Mouse (Mus musculus) ES-E14 (cell line): ENCODE measurements around the gene Prlr.

Source experiments
- CHD2 ChIP-seq: IDR thresholded peaks from 2 replicates; pipeline ENCODE4 v1.6.1; 2014; ENCODE audit warnings: mild to moderate bottlenecking, low read depth, low read length, inconsistent platforms
- HCFC1 ChIP-seq: IDR thresholded peaks from 2 replicates; pipeline ENCODE4 v1.6.1; 2012; ENCODE audit warnings: low read length, inconsistent platforms, borderline replicate concordance; ENCODE audit not compliant: insufficient read depth
- MAFK ChIP-seq: IDR thresholded peaks from 2 replicates; pipeline ENCODE4 v1.6.1; 2014; ENCODE audit warnings: mild to moderate bottlenecking, low read depth, low read length, inconsistent platforms; ENCODE audit not compliant: insufficient read depth
- ZNF384 ChIP-seq: IDR thresholded peaks from 2 replicates; pipeline ENCODE4 v1.6.1; 2012; ENCODE audit warnings: low read depth, low read length, inconsistent platforms

- TF ChIP-seq CHD2 = no peak
- TF ChIP-seq MAFK = no peak
- no peak for TF ChIP-seq HCFC1
- no peak for TF ChIP-seq ZNF384
Observed at GRCm38 (mm10) chr15:10175078-10175477, 2.0 kb upstream of the Prlr start.
